Mouse (Mus musculus): ENCODE data around the gene Clint1. TPM values are rescaled to one million over a fixed set of nuclear protein-coding genes. Genes with fewer than 3 reads are reported as not detected.

Gene Clint1
- total RNA-seq, 4 experiments from 2014 or later = 51.1 to 54.2 (median 53.4) TPM

DNA sequence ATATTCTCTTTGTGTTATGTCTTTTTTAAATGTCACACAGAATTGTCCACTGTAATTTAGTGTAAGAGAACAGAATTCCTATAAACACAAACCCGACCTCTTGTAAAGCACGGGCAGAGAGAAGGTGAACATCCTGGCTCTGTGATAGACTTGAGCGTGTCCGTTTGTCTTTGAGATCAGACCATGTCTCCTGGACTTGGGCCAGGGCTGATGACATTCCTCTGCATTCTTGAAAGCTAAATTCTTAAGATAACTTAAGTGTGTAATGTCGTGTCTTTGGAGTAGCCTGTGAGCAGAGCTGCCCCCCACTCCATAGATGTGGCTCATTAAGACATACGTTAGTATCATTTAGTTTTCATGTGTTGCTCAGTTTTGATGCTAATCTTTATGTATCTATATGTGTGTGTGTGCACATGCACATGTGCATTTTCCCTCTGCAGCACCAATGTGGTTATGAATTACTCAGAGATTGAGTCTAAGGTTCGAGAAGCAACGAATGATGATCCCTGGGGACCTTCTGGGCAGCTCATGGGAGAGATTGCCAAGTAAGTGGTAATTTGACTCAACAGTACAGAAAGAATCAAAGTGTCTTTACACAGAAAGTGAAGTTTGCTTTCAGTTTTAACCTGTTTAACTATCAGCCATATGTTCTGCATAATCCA lies 31.6 kb downstream of the Clint1 start:
- DNase-seq (ENCODE audit: low spot score in 2 of 2) = no peak

DNA sequence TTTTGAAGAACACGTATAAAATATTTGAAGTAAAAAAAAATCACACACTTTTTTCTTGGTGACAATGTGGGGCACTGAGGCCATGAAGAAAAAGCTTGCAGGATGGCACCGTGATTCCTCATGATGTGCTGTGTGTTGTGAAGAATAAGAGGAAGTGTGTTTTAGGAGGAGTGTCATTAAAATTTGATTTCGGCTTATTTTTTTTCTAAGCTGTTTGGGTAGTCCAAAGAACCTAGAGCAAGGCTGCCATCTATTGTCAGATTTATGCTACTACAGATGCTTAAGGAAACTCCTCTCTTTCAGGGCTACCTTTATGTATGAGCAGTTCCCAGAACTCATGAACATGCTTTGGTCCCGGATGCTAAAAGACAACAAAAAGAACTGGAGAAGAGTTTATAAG lies 32.2 kb downstream of the Clint1 start:
- DNase-seq (ENCODE audit: low spot score in 2 of 2) = no peak

DNA sequence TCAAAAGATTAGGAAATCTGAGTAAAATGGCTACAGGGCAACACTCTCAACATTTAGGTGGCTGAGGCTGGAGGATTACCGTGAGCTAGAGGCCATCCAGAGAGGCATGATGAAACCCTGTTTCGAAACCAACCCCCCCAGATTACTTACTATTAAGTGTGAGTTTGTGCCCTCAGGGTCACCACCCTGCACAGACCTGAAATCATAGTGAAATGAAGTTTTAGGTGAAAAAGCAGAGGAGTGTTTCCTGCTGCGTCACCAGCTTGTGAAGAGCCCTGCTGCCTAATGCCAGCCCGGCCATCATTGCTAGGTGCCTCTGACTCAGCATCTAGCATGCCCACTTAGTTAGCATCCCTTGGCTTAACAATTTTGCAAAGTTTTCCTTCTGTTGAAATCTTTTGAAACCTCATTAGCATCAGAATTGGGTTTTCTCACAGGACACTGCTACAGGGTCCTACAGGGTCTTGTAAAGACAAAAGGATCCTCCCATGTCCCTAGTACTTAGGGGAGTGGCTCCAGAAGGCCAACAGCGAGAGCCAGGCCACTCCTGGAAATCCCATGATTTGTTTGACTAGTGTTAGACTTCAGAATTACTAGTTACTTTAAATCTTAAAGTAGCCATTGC lies 33.9 kb downstream of the Clint1 start:
- no peak for DNase-seq (ENCODE audit: low spot score in 2 of 2)

GRCm38 (mm10) chr11:45886596-45886995 lies 34.7 kb downstream of the Clint1 start:
- no peak for DNase-seq (ENCODE audit: low spot score in 2 of 2)

- DNase-seq (ENCODE audit: low spot score in 2 of 2) = no peak
These were observed 36.7 kb downstream of the Clint1 start for GRCm38 (mm10) chr11:45888471-45889030.

- no peak for DNase-seq (ENCODE audit: low spot score in 2 of 2)
These were observed 38.1 kb downstream of the Clint1 start for GRCm38 (mm10) chr11:45889981-45890380.

DNA sequence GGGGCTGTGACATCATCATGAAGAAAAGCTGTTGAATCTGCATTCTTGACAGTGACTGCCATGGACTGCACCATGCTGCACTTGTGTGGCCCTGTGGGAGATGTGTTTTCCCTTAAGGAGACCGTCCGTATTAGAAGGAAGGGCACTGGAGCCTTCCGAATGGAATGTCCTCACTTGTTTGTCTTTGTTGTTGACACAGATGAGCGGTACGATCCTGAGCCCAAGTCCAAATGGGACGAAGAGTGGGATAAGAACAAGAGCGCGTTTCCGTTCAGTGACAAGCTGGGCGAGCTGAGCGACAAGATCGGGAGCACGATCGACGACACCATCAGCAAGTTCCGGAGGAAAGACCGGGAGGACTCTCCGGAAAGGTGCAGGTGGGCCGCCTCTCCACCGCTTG lies 38.6 kb downstream of the Clint1 start:
- DNase-seq (ENCODE audit: low spot score in 2 of 2) = no peak

DNA sequence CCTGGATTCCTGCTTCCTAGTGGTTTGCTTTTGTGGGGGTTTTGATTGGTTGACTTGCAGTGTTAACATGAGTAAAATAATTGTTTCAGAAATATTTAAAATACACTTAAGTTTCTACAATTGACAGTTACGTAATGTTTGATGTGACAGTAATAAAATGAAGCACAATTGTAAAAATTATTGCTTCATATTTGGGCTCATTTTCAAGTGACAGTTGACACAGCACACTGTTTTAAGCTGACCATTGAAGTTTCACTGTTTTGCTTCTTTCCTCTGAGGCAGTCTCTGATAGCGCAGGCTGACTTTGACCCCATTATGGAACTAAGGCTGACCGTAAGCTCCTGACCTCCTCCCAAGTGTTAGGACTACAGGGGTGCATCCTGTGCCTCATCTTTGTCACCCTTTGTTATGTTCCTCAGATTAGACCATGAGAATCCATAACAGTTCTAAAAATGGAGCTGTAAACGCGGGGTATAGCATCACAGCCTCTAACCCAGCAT lies 41.1 kb downstream of the Clint1 start:
- no peak for DNase-seq (ENCODE audit: low spot score in 2 of 2)

DNA sequence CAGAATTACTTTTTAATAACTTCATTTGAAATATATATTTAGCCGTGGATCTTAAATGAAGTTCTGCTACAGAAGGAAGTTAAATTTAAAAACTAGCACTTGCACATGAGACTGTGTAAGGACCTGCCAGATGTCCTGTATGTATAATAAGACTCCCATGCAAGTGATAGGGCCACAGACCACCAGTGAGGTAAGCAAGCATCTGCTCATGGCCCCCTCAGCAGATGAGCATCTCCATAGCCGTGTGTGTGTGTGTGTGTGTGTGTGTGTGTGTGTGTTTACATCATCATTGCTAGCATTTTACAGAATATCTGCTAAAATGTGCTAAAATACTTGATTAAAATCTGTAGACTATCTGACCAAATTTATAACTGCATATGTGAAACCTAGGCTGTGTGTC lies 45.5 kb downstream of the Clint1 start:
- DNase-seq (ENCODE audit: low spot score in 2 of 2) = no peak

GRCm38 (mm10) chr11:45900233-45901015 lies 48.6 kb downstream of the Clint1 start:
- DNase-seq (ENCODE audit: low spot score in 2 of 2) = no peak

DNA sequence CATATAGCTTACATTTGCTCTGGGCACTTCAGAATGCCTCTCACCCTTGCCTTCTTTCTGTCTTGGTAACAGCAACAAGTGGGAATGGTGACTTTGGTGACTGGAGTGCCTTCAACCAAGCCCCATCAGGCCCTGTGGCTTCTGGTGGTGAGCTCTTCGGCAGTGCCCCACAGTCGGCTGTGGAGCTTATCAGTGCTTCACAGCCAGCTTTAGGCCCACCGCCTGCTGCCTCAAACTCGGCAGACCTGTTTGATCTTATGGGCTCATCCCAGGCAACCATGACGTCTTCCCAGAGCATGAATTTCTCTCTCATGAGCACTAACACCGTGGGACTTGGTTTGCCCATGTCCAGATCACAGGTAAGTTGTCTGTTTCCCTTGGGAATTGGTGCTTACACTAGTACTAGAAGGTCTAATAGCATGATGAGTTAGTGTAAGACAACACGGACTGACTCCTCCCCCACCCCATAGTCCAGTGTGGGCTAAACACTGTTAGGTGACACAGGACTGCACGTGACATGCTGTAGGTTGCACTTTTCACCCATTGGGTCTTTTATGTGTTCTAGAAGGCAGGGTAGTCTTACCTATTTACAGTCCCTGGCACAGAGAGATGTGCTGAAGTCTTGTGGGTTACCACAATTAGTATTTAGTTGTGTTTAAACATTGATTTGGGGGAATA lies 54.4 kb downstream of the Clint1 start:
- no peak for DNase-seq (ENCODE audit: low spot score in 2 of 2)

GRCm38 (mm10) chr11:45907301-45907700 lies 55.5 kb downstream of the Clint1 start:
- no peak for DNase-seq (ENCODE audit: low spot score in 2 of 2)

GRCm38 (mm10) chr11:45908070-45908469 lies 56.2 kb downstream of the Clint1 start:
- no peak for DNase-seq (ENCODE audit: low spot score in 2 of 2)

- DNase-seq (ENCODE audit: low spot score in 2 of 2) = no peak
These were observed 57.0 kb downstream of the Clint1 start for GRCm38 (mm10) chr11:45908894-45909293.

DNA sequence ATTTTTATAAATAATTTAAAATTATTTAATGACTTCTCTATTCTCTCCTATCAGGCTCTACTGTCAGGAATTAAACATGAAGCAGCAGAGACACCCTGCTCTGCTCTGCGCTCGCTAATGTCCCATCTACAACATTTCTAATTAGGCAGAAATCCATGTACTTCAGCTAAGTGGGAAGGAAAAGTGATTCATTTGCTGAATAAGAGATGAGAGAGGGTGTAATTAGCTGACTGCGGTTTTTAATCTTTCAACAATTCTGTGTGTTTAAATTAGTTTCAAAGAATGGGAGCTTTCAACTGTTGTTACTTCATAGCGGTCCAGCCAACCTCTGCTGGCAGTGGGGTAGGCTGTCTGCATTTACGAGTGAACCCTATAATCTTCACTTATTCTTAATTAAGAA lies 58.9 kb downstream of the Clint1 start:
- no peak for DNase-seq (ENCODE audit: low spot score in 2 of 2)

- DNase-seq (ENCODE audit: low spot score in 2 of 2) = no peak
These were observed 64.3 kb downstream of the Clint1 start for GRCm38 (mm10) chr11:45916196-45916595.

- DNase-seq (ENCODE audit: low spot score in 2 of 2) = no peak
These were observed 66.2 kb downstream of the Clint1 start for GRCm38 (mm10) chr11:45918018-45918417.

- DNase-seq (ENCODE audit: low spot score in 2 of 2) = no peak
These were observed 67.0 kb downstream of the Clint1 start for GRCm38 (mm10) chr11:45918836-45919235.

DNA sequence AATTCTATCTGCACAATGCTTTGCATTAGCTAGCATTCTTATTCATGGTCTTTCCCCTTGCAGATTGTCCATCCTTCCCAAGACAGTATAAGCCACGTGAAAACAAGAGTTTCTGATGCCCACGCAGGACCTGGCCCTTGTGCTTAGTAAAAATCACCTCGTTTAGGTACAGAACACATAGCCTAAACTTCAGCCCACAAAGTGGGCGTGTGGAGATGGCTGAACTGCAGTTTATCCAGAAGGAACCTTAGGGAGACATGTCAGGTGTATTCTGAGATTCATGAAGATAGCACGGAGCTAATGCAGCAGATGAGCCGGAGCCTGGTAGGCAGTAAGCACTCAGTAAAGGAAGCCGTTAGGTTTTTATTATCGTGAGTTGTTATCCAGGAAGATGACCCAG lies 69.2 kb downstream of the Clint1 start:
- DNase-seq (ENCODE audit: low spot score in 2 of 2) = no peak

DNA sequence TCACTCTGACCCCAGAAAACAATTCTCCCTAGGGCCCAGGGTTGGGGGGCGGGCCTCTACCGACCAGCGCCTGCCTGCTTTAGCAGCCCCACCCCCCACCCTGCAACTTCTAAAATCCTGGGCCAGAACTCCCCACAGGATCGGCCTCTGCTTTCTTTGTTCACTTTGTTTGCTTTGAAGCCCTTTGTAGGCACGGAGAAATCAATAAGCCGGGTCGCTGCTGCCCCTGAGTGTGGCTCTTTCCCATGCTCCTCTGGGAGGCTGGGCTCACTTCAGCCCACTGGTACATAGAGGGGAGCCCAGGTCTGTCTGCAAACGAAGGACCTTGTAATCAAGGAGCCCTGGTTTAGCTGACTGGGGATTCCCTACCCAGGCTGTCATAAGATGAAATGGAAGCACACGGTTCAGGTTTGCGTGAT lies 69.6 kb downstream of the Clint1 start:
- DNase-seq (ENCODE audit: low spot score in 2 of 2) = no peak

- DNase-seq (ENCODE audit: low spot score in 2 of 2) = no peak
These were observed 73.6 kb downstream of the Clint1 start for GRCm38 (mm10) chr11:45925436-45925835.

Data from layer of hippocampus, adult 8-10 months (tissue).